Mouse (Mus musculus): ENCODE data around the gene Hoga1. TPM values are rescaled to one million over a fixed set of nuclear protein-coding genes. Genes with fewer than 3 reads are reported as not detected.
A peak's percentile ranks its signal among the peaks of the same experiment; 100 is the strongest.

Hoga1 gene
- polyA plus RNA-seq, 1 experiment from 2014 or later: 1.4 TPM

- ATAC-seq (replicated peaks; ENCODE audit: low FRiP score, low TSS enrichment, low read depth): no peak
- DNase-seq (ENCODE audit: low spot score): peak; percentile 63
- no peaks in the 10 kb centered on the region for H3K9me3 ChIP-seq (ENCODE audit: control insufficient read depth, low read length)
- H3K4me1 ChIP-seq (replicated peaks; ENCODE audit: control insufficient read depth, insufficient read depth, low read length): 0 out of 2 replicates have a peak, but pooled peaks cover 4% of the 10 kb centered on the region
- H3K27ac ChIP-seq (ENCODE audit: low read depth): no peak overlapping the region
- WGBS: 53% methylated on average over 11 of the region's 11 CpGs
- no peak overlapping the region for H3K4me2 ChIP-seq (ENCODE audit: low read length)
- no peaks in the 10 kb centered on the region; the same call in 1 of the 2 replicates for H3K36me3 ChIP-seq (ENCODE audit: control insufficient read depth, insufficient read depth, low read length)
- no peak overlapping the region for H3K4me3 ChIP-seq (ENCODE audit: low read depth, low read length)
- no peak overlapping the region for H3K9ac ChIP-seq (ENCODE audit: low read length)
- H3K27me3 ChIP-seq (replicated peaks; ENCODE audit: control insufficient read depth, insufficient read depth, low read length): no peaks in the 10 kb centered on the region
Observed at GRCm38 (mm10) chr19:42034881-42035455, 10.4 kb upstream of the Hoga1 start.

- ATAC-seq (replicated peaks; ENCODE audit: low FRiP score, low TSS enrichment, low read depth) (peak; percentile 78), DNase-seq (ENCODE audit: low spot score) (peak; percentile 88)
- Histone ChIP-seq H3K9me3 (ENCODE audit: control insufficient read depth, low read length) (no peaks in the 10 kb centered on the region), H3K9ac (ENCODE audit: low read length) (no peak within 1 kb of the TSS), H3K36me3 (ENCODE audit: control insufficient read depth, insufficient read depth, low read length) (no peaks in the 10 kb centered on the region; the same call in 1 of the 2 replicates), H3K27ac (ENCODE audit: low read depth) (no peak within 1 kb of the TSS), H3K4me2 (ENCODE audit: low read length) (no peak within 1 kb of the TSS), H3K27me3 (replicated peaks; ENCODE audit: control insufficient read depth, insufficient read depth, low read length) (no peaks in the 10 kb centered on the region), H3K4me3 (ENCODE audit: low read depth, low read length) (no peak within 1 kb of the TSS), H3K4me1 (replicated peaks; ENCODE audit: control insufficient read depth, insufficient read depth, low read length) (0 out of 2 replicates have a peak, but pooled peaks cover 4% of the 10 kb centered on the region)
- 66% methylated on average over 19 of the region's 19 CpGs for WGBS
Observed at GRCm38 (mm10) chr19:42035456-42036248, 9.8 kb upstream of the Hoga1 start, which contains the start of gene Ankrd2. Ankrd2 (plus strand) TSS chr19:42036000.

- Histone ChIP-seq H3K4me1 (replicated peaks; ENCODE audit: control insufficient read depth, insufficient read depth, low read length) (0 out of 2 replicates have a peak, but pooled peaks cover 4% of the 10 kb centered on the region), H3K4me3 (ENCODE audit: low read depth, low read length) (no peak overlapping the region), H3K27me3 (replicated peaks; ENCODE audit: control insufficient read depth, insufficient read depth, low read length) (no peaks in the 10 kb centered on the region), H3K36me3 (ENCODE audit: control insufficient read depth, insufficient read depth, low read length) (no peaks in the 10 kb centered on the region; the same call in 1 of the 2 replicates), H3K9ac (ENCODE audit: low read length) (no peak overlapping the region), H3K27ac (ENCODE audit: low read depth) (no peak overlapping the region), H3K9me3 (ENCODE audit: control insufficient read depth, low read length) (no peaks in the 10 kb centered on the region), H3K4me2 (ENCODE audit: low read length) (no peak overlapping the region)
- DNase-seq (ENCODE audit: low spot score) (no peak), ATAC-seq (replicated peaks; ENCODE audit: low FRiP score, low TSS enrichment, low read depth) (no peak)
- 74% methylated on average over 3 of the region's 3 CpGs for WGBS
Observed at GRCm38 (mm10) chr19:42036357-42036756, 9.1 kb upstream of the Hoga1 start.

DNA sequence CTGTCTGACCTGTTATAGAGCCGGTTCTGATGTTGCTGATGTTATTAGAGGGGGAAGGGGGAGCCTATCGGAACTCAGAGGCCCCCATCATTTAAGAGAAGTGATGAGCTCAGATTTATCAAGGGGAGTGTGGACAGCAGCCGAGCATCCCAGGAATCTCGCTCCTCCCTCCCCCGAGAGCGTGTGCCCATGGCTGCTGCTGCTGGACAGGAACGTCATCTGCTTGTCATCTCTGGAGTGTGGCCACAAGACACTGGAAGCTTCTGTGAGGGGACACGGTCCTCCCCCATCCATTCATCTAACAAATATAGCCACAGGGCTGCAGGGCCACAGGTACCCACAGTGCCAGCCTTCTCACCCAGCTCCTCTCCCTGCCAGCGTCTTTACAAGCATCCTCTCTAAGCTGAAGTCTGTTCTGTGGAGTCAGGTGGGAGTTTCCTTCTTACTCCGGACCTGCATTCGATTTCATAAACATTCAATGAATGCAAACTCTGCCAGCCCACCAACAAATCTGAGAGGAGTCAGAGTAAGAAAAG, 8.2 kb upstream of the Hoga1 start:
- Histone ChIP-seq H3K4me1 (replicated peaks; ENCODE audit: control insufficient read depth, insufficient read depth, low read length) (0 out of 2 replicates have a peak, but pooled peaks cover 4% of the 10 kb centered on the region), H3K4me2 (ENCODE audit: low read length) (no peak overlapping the region), H3K27ac (ENCODE audit: low read depth) (no peak overlapping the region), H3K36me3 (ENCODE audit: control insufficient read depth, insufficient read depth, low read length) (no peaks in the 10 kb centered on the region; the same call in 1 of the 2 replicates), H3K9me3 (ENCODE audit: control insufficient read depth, low read length) (no peaks in the 10 kb centered on the region), H3K4me3 (ENCODE audit: low read depth, low read length) (no peak overlapping the region), H3K9ac (ENCODE audit: low read length) (no peak overlapping the region), H3K27me3 (replicated peaks; ENCODE audit: control insufficient read depth, insufficient read depth, low read length) (no peaks in the 10 kb centered on the region)
- no peak for DNase-seq (ENCODE audit: low spot score)
- WGBS: 62% methylated on average over 11 of the region's 11 CpGs
- ATAC-seq (replicated peaks; ENCODE audit: low FRiP score, low TSS enrichment, low read depth): no peak

GRCm38 (mm10) chr19:42038310-42038709, 7.1 kb upstream of the Hoga1 start:
- no peak overlapping the region for H3K9ac ChIP-seq (ENCODE audit: low read length)
- no peak overlapping the region for H3K27ac ChIP-seq (ENCODE audit: low read depth)
- no peaks in the 10 kb centered on the region for H3K36me3 ChIP-seq (ENCODE audit: control insufficient read depth, insufficient read depth, low read length)
- ATAC-seq (replicated peaks; ENCODE audit: low FRiP score, low TSS enrichment, low read depth) (no peak), DNase-seq (ENCODE audit: low spot score) (no peak)
- no peaks in the 10 kb centered on the region for H3K27me3 ChIP-seq (replicated peaks; ENCODE audit: control insufficient read depth, insufficient read depth, low read length)
- no peak overlapping the region for H3K4me3 ChIP-seq (ENCODE audit: low read depth, low read length)
- WGBS: 86% methylated on average over 12 of the region's 12 CpGs
- no peak overlapping the region for H3K4me2 ChIP-seq (ENCODE audit: low read length)
- H3K4me1 ChIP-seq (replicated peaks; ENCODE audit: control insufficient read depth, insufficient read depth, low read length): 0 out of 2 replicates have a peak, but pooled peaks cover 4% of the 10 kb centered on the region
- no peaks in the 10 kb centered on the region for H3K9me3 ChIP-seq (ENCODE audit: control insufficient read depth, low read length)

- Histone ChIP-seq H3K4me2 (ENCODE audit: low read length) (no peak overlapping the region), H3K9ac (ENCODE audit: low read length) (no peak overlapping the region), H3K27me3 (replicated peaks; ENCODE audit: control insufficient read depth, insufficient read depth, low read length) (no peaks in the 10 kb centered on the region), H3K4me3 (ENCODE audit: low read depth, low read length) (no peak overlapping the region), H3K36me3 (ENCODE audit: control insufficient read depth, insufficient read depth, low read length) (no peaks in the 10 kb centered on the region), H3K27ac (ENCODE audit: low read depth) (no peak overlapping the region), H3K9me3 (ENCODE audit: control insufficient read depth, low read length) (no peaks in the 10 kb centered on the region), H3K4me1 (replicated peaks; ENCODE audit: control insufficient read depth, insufficient read depth, low read length) (peaks cover 4% of the 10 kb centered on the region)
- WGBS: 97% methylated on average over 6 of the region's 6 CpGs
- ATAC-seq (replicated peaks; ENCODE audit: low FRiP score, low TSS enrichment, low read depth) (no peak), DNase-seq (ENCODE audit: low spot score) (no peak)
Observed at GRCm38 (mm10) chr19:42043988-42044387, 1.4 kb upstream of the Hoga1 start.

GRCm38 (mm10) chr19:42050251-42050650, 4.8 kb downstream of the Hoga1 start:
- Histone ChIP-seq H3K9ac (ENCODE audit: low read length) (no peak overlapping the region), H3K4me1 (replicated peaks; ENCODE audit: control insufficient read depth, insufficient read depth, low read length) (peaks cover 4% of the 10 kb centered on the region), H3K36me3 (ENCODE audit: control insufficient read depth, insufficient read depth, low read length) (no peaks in the 10 kb centered on the region), H3K4me3 (ENCODE audit: low read depth, low read length) (no peak overlapping the region), H3K4me2 (ENCODE audit: low read length) (no peak overlapping the region), H3K27me3 (replicated peaks; ENCODE audit: control insufficient read depth, insufficient read depth, low read length) (no peaks in the 10 kb centered on the region), H3K9me3 (ENCODE audit: control insufficient read depth, low read length) (no peaks in the 10 kb centered on the region), H3K27ac (ENCODE audit: low read depth) (no peak overlapping the region)
- ATAC-seq (replicated peaks; ENCODE audit: low FRiP score, low TSS enrichment, low read depth) (no peak), DNase-seq (ENCODE audit: low spot score) (no peak)
- 80% methylated on average over 1 of the region's 1 CpGs for WGBS

GRCm38 (mm10) chr19:42051351-42051750, 5.9 kb downstream of the Hoga1 start:
- no peaks in the 10 kb centered on the region for H3K4me1 ChIP-seq (replicated peaks; ENCODE audit: control insufficient read depth, insufficient read depth, low read length)
- H3K27me3 ChIP-seq (replicated peaks; ENCODE audit: control insufficient read depth, insufficient read depth, low read length): no peaks in the 10 kb centered on the region
- H3K36me3 ChIP-seq (ENCODE audit: control insufficient read depth, insufficient read depth, low read length): no peaks in the 10 kb centered on the region
- H3K9me3 ChIP-seq (ENCODE audit: control insufficient read depth, low read length): no peaks in the 10 kb centered on the region
- DNase-seq (ENCODE audit: low spot score) (no peak), ATAC-seq (replicated peaks; ENCODE audit: low FRiP score, low TSS enrichment, low read depth) (no peak)
- H3K4me2 ChIP-seq (ENCODE audit: low read length): no peak overlapping the region
- no peak overlapping the region for H3K27ac ChIP-seq (ENCODE audit: low read depth)
- no peak overlapping the region for H3K9ac ChIP-seq (ENCODE audit: low read length)
- H3K4me3 ChIP-seq (ENCODE audit: low read depth, low read length): no peak overlapping the region
- WGBS: 82% methylated on average over 3 of the region's 3 CpGs

Measured in intestine, embryonic 14.5 days (tissue).